Mouse (Mus musculus): ENCODE results near the gene Gm45208. TPM values are rescaled to one million over a fixed set of nuclear protein-coding genes. Genes with fewer than 3 reads are reported as not detected.

The Gm45208 gene
- polyA plus RNA-seq, 1 experiment from 2014 or later: 0.30 TPM

DNA sequence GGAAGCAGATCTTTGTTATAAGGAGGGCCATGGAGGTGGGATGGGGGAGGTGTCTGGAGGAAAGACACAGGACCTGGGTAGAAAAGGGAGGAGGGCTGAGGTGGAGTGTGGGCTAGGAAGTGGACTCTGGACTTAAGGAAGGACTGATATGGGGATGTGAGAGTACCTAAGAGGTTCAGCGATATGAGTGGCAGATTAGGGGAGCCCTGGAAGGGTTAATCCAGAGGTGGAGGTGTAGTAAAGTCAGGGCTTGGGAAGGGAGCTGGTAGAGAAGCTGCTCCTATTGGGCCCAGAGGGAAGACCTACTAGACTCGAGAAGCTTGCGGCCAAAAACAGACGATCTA is 6.8 kb downstream of the Gm45208 start:
- H3K9ac ChIP-seq (ENCODE audit: low read depth, low read length): no peak overlapping the region; the same call in 1 of the 2 replicates
- H3K4me2 ChIP-seq (ENCODE audit: low read length): peak overlapping the region; percentile 56
- no peaks in the 10 kb centered on the region for H3K9me3 ChIP-seq (replicated peaks; ENCODE audit: low read length)
- H3K36me3 ChIP-seq (ENCODE audit: insufficient read depth, low read length): no peaks in the 10 kb centered on the region
- ATAC-seq (replicated peaks; ENCODE audit: low FRiP score, low read depth) (no peak), DNase-seq (ENCODE audit: low spot score) (no peak)
- no peak for TF ChIP-seq CTCF (IDR thresholded peaks at IDR 0.05; ENCODE audit: low read depth)
- H3K27ac ChIP-seq: no peak overlapping the region
- peak overlapping the region; percentile 37 for H3K4me3 ChIP-seq (replicated peaks; ENCODE audit: low read depth, low read length)
- WGBS: 39% methylated on average over 4 of the region's 4 CpGs
- no peaks in the 10 kb centered on the region for H3K4me1 ChIP-seq (replicated peaks; ENCODE audit: insufficient read depth, low read length)
- no peaks in the 10 kb centered on the region for H3K27me3 ChIP-seq (ENCODE audit: insufficient read depth, low read length)

DNA sequence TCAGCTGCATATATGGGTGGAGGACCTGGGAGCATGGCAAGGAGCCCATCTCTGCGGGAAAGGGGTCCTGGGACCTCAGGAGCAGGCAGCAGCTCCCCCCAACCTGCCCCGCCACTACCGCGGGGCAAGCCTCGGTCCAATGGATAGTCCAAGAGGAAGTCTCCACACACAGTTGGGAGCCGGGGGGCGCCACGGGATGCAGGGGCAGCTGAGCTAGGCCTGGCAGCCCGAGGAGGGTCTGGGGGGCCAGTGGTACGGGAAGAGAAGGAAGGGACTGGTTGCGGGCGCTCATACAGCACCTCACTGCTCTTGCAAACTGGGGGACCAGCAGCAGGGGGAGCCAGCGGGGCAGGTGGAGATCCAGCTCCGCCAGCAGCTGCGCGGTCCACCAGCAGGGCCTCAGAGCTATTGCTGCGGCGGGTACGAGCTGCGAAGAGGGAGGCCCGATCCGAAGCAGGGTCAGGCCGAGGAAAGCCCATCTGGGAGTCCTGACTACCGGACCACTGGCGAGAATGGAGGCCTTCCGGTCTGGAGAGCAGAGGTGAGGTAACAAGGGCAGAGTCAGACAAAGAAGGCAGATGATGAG is 11.6 kb downstream of the Gm45208 start:
- Histone ChIP-seq H3K9me3 (replicated peaks; ENCODE audit: low read length) (no peaks in the 10 kb centered on the region), H3K4me1 (replicated peaks; ENCODE audit: insufficient read depth, low read length) (no peaks in the 10 kb centered on the region), H3K9ac (ENCODE audit: low read depth, low read length) (no peak overlapping the region), H3K27me3 (ENCODE audit: insufficient read depth, low read length) (no peaks in the 10 kb centered on the region), H3K4me3 (replicated peaks; ENCODE audit: low read depth, low read length) (no peak overlapping the region), H3K4me2 (ENCODE audit: low read length) (no peak overlapping the region), H3K36me3 (ENCODE audit: insufficient read depth, low read length) (0 out of 2 replicates have a peak, but pooled peaks cover 3% of the 10 kb centered on the region), H3K27ac (no peak overlapping the region)
- peak; percentile 65 for TF ChIP-seq CTCF (IDR thresholded peaks at IDR 0.05; ENCODE audit: low read depth)
- WGBS: 48% methylated on average over 25 of the region's 26 CpGs
- DNase-seq (ENCODE audit: low spot score) (peak; percentile 42), ATAC-seq (replicated peaks; ENCODE audit: low FRiP score, low read depth) (peak; percentile 38; the same call in 1 of the 2 replicates)

GRCm38 (mm10) chrX:7739336-7740081 is 17.5 kb downstream of the Gm45208 start:
- Histone ChIP-seq H3K36me3 (ENCODE audit: insufficient read depth, low read length) (0 out of 2 replicates have a peak, but pooled peaks cover 3% of the 10 kb centered on the region), H3K9ac (ENCODE audit: low read depth, low read length) (no peak overlapping the region), H3K4me3 (replicated peaks; ENCODE audit: low read depth, low read length) (no peak overlapping the region), H3K9me3 (replicated peaks; ENCODE audit: low read length) (no peaks in the 10 kb centered on the region), H3K27ac (peak overlapping the region; percentile 77), H3K4me2 (ENCODE audit: low read length) (peak overlapping the region; percentile 27), H3K4me1 (replicated peaks; ENCODE audit: insufficient read depth, low read length) (no peaks in the 10 kb centered on the region), H3K27me3 (ENCODE audit: insufficient read depth, low read length) (no peaks in the 10 kb centered on the region)
- no peak for TF ChIP-seq CTCF (IDR thresholded peaks at IDR 0.05; ENCODE audit: low read depth)
- ATAC-seq (replicated peaks; ENCODE audit: low FRiP score, low read depth) (peak; percentile 86), DNase-seq (ENCODE audit: low spot score) (peak; percentile 50)
- WGBS: 65% methylated on average over 14 of the region's 14 CpGs

DNA sequence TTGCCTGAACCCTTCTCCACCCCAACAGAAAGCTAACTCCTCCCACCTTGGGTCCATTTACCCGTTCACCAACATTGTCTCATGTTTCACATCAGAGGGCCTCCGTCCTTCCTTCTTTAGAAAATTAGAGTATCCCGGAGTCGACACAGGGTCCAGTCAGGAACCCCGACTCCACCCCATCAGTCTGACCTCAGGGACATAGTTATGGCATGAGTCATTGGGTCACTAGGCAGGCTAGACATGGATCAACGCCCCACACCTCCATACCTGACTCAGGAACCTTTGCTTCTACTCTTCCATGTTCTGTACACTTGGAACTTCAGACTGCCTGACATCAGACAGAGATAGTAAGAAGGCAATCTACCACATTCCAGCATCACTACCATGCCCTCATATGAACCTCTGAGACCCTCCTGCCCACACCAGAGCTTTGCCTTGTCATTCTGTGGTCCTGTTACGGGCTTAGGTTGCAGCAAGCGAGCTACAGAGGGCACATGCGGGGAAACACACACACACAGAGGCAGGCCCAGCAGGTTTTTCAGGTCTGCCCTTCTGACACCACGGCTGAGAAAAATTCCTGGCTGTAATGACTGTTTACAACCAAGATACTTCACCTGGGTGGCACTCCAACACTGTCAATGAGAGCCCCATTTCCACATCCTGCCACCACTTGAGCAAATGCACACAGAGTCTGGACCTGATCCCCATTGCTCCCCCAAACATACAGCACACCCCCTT is 18.2 kb downstream of the Gm45208 start:
- Histone ChIP-seq H3K4me2 (ENCODE audit: low read length) (peak overlapping the region; percentile 32; the same call in 1 of the 2 replicates), H3K4me3 (replicated peaks; ENCODE audit: low read depth, low read length) (no peak overlapping the region), H3K27ac (peak overlapping the region; percentile 77), H3K4me1 (replicated peaks; ENCODE audit: insufficient read depth, low read length) (no peaks in the 10 kb centered on the region), H3K9me3 (replicated peaks; ENCODE audit: low read length) (no peaks in the 10 kb centered on the region), H3K27me3 (ENCODE audit: insufficient read depth, low read length) (no peaks in the 10 kb centered on the region), H3K36me3 (ENCODE audit: insufficient read depth, low read length) (0 out of 2 replicates have a peak, but pooled peaks cover 3% of the 10 kb centered on the region), H3K9ac (ENCODE audit: low read depth, low read length) (no peak overlapping the region)
- 52% methylated on average over 10 of the region's 10 CpGs for WGBS
- DNase-seq (ENCODE audit: low spot score): peak; percentile 44
- peak; percentile 69; the same call in 1 of the 2 replicates for ATAC-seq (replicated peaks; ENCODE audit: low FRiP score, low read depth)
- TF ChIP-seq CTCF (IDR thresholded peaks at IDR 0.05; ENCODE audit: low read depth): no peak

GRCm38 (mm10) chrX:7741103-7741502 is 19.1 kb downstream of the Gm45208 start:
- Histone ChIP-seq H3K9me3 (replicated peaks; ENCODE audit: low read length) (no peaks in the 10 kb centered on the region), H3K4me3 (replicated peaks; ENCODE audit: low read depth, low read length) (peak overlapping the region; percentile 18), H3K4me1 (replicated peaks; ENCODE audit: insufficient read depth, low read length) (no peaks in the 10 kb centered on the region), H3K4me2 (ENCODE audit: low read length) (peak overlapping the region; percentile 32; the same call in 1 of the 2 replicates), H3K36me3 (ENCODE audit: insufficient read depth, low read length) (0 out of 2 replicates have a peak, but pooled peaks cover 3% of the 10 kb centered on the region), H3K27me3 (ENCODE audit: insufficient read depth, low read length) (no peaks in the 10 kb centered on the region), H3K9ac (ENCODE audit: low read depth, low read length) (no peak overlapping the region), H3K27ac (peak overlapping the region; percentile 77)
- DNase-seq (ENCODE audit: low spot score) (no peak), ATAC-seq (replicated peaks; ENCODE audit: low FRiP score, low read depth) (no peak)
- WGBS: 77% methylated on average over 5 of the region's 5 CpGs
- TF ChIP-seq CTCF (IDR thresholded peaks at IDR 0.05; ENCODE audit: low read depth): no peak

- Histone ChIP-seq H3K4me2 (ENCODE audit: low read length) (no peak overlapping the region), H3K4me1 (replicated peaks; ENCODE audit: insufficient read depth, low read length) (no peaks in the 10 kb centered on the region), H3K9me3 (replicated peaks; ENCODE audit: low read length) (no peaks in the 10 kb centered on the region), H3K27me3 (ENCODE audit: insufficient read depth, low read length) (no peaks in the 10 kb centered on the region), H3K9ac (ENCODE audit: low read depth, low read length) (no peak overlapping the region), H3K36me3 (ENCODE audit: insufficient read depth, low read length) (no peaks in the 10 kb centered on the region), H3K4me3 (replicated peaks; ENCODE audit: low read depth, low read length) (no peak overlapping the region), H3K27ac (no peak overlapping the region)
- TF ChIP-seq CTCF (IDR thresholded peaks at IDR 0.05; ENCODE audit: low read depth): peak; percentile 42; the same call in 1 of the 2 replicates
- 66% methylated on average over 5 of the region's 5 CpGs for WGBS
- DNase-seq (ENCODE audit: low spot score) (no peak), ATAC-seq (replicated peaks; ENCODE audit: low FRiP score, low read depth) (no peak)
These were observed 21.4 kb downstream of the Gm45208 start for GRCm38 (mm10) chrX:7743470-7743869.

All from kidney, postnatal 0 days (tissue).